Mouse (Mus musculus): ENCODE measurements around the gene Crb1. TPM values are rescaled to one million over a fixed set of nuclear protein-coding genes. Genes with fewer than 3 reads are reported as not detected.

Crb1 gene
- polyA plus RNA-seq, 1 experiment = 0.08 TPM

GRCm38 (mm10) chr1:139153493-139153892, 223.4 kb downstream of the Crb1 start:
- no peak overlapping the region for H3K4me2 ChIP-seq (ENCODE audit: low read depth)
- no peaks in the 10 kb centered on the region for H3K79me2 ChIP-seq (ENCODE audit: control insufficient read depth, insufficient read depth)
- no peak overlapping the region for H3K4me3 ChIP-seq
- no peaks in the 10 kb centered on the region for H3K36me3 ChIP-seq (ENCODE audit: control insufficient read depth, insufficient read depth)
- H3K27me3 ChIP-seq (ENCODE audit: control insufficient read depth, insufficient read depth, insufficient read length) = no peaks in the 10 kb centered on the region
- H3ac ChIP-seq (ENCODE audit: control insufficient read depth, insufficient read length) = no peak overlapping the region
- TF ChIP-seq POLR2A (IDR thresholded peaks at IDR 0.05; ENCODE audit: insufficient read length, low read depth) = no peak
- no peak for TF ChIP-seq POLR2AphosphoS2 (IDR thresholded peaks at IDR 0.05; ENCODE audit: insufficient read length, low read depth)
- TF ChIP-seq TCF12 (IDR thresholded peaks at IDR 0.05; ENCODE audit: insufficient read depth, poor library complexity, severe bottlenecking) = no peak
- TF ChIP-seq MYOD1 (IDR thresholded peaks at IDR 0.05; ENCODE audit: control insufficient read depth in 1 of 3, insufficient read length in 2 of 3, low read depth in 2 of 3) = no peak
- no peak for TF ChIP-seq MYOG (IDR thresholded peaks at IDR 0.05; ENCODE audit: control insufficient read depth in 1 of 3, insufficient read depth in 1 of 3, insufficient read length in 2 of 3, low read depth in 2 of 3)
- no peak for TF ChIP-seq E2F4 (IDR thresholded peaks at IDR 0.05; ENCODE audit: insufficient read depth)
- TF ChIP-seq MAX (IDR thresholded peaks at IDR 0.05; ENCODE audit: low read depth) = no peak
- no peak for TF ChIP-seq TCF3 (IDR thresholded peaks at IDR 0.05; ENCODE audit: insufficient read length, low read depth)
- no peak for TF ChIP-seq USF1 (IDR thresholded peaks at IDR 0.05; ENCODE audit: low read depth)
- no peak for TF ChIP-seq SRF (IDR thresholded peaks at IDR 0.05; ENCODE audit: control insufficient read depth, insufficient read length, low read depth)
- no peak for TF ChIP-seq REST (IDR thresholded peaks at IDR 0.05; ENCODE audit: insufficient read depth, insufficient read length)
- no peak for TF ChIP-seq CEBPB (IDR thresholded peaks at IDR 0.05; ENCODE audit: insufficient read depth, poor library complexity, severe bottlenecking)

GRCm38 (mm10) chr1:139153006-139153405, 223.9 kb downstream of the Crb1 start:
- Histone ChIP-seq H3K4me3 (no peak overlapping the region), H3K36me3 (ENCODE audit: control insufficient read depth, insufficient read depth) (no peaks in the 10 kb centered on the region), H3K79me2 (ENCODE audit: control insufficient read depth, insufficient read depth) (no peaks in the 10 kb centered on the region), H3ac (ENCODE audit: control insufficient read depth, insufficient read length) (no peak overlapping the region), H3K27me3 (ENCODE audit: control insufficient read depth, insufficient read depth, insufficient read length) (no peaks in the 10 kb centered on the region), H3K4me2 (ENCODE audit: low read depth) (no peak overlapping the region)
- TF ChIP-seq USF1 (IDR thresholded peaks at IDR 0.05; ENCODE audit: low read depth) (no peak), CEBPB (IDR thresholded peaks at IDR 0.05; ENCODE audit: insufficient read depth, poor library complexity, severe bottlenecking) (no peak), MYOD1 (IDR thresholded peaks at IDR 0.05; ENCODE audit: control insufficient read depth in 1 of 3, insufficient read length in 2 of 3, low read depth in 2 of 3) (no peak), POLR2A (IDR thresholded peaks at IDR 0.05; ENCODE audit: insufficient read length, low read depth) (no peak), TCF12 (IDR thresholded peaks at IDR 0.05; ENCODE audit: insufficient read depth, poor library complexity, severe bottlenecking) (no peak), SRF (IDR thresholded peaks at IDR 0.05; ENCODE audit: control insufficient read depth, insufficient read length, low read depth) (no peak), MYOG (IDR thresholded peaks at IDR 0.05; ENCODE audit: control insufficient read depth in 1 of 3, insufficient read depth in 1 of 3, insufficient read length in 2 of 3, low read depth in 2 of 3) (no peak), E2F4 (IDR thresholded peaks at IDR 0.05; ENCODE audit: insufficient read depth) (no peak), MAX (IDR thresholded peaks at IDR 0.05; ENCODE audit: low read depth) (no peak), REST (IDR thresholded peaks at IDR 0.05; ENCODE audit: insufficient read depth, insufficient read length) (no peak), TCF3 (IDR thresholded peaks at IDR 0.05; ENCODE audit: insufficient read length, low read depth) (no peak), POLR2AphosphoS2 (IDR thresholded peaks at IDR 0.05; ENCODE audit: insufficient read length, low read depth) (no peak)

Other genes with a start within 250 kb of the Crb1 start
- 2.0 TPM for gene Zbtb41, start 45.2 kb upstream of the Crb1 start, polyA plus RNA-seq (2012; fragmentation: generic; extraction: Trizol)
- 2.4 TPM for gene Aspm, start 77.7 kb upstream of the Crb1 start, polyA plus RNA-seq (2012; fragmentation: generic; extraction: Trizol)
- not detected for gene F13b, start 124.6 kb upstream of the Crb1 start, polyA plus RNA-seq (2012; fragmentation: generic; extraction: Trizol)
- gene Cfhr1, start 183.2 kb upstream of the Crb1 start, polyA plus RNA-seq (2012; fragmentation: generic; extraction: Trizol) = not detected